Mouse (Mus musculus) thymus, adult 2 months (tissue): ENCODE measurements around the gene Fkbp9.

Experiments used
- CTCF ChIP-seq: fragments of 200-500 bp; IDR thresholded peaks from 2 replicates; pipeline ENCODE4 v1.5.1; 2012; ENCODE audit warnings: mild to moderate bottlenecking, control low read depth, low read length, moderate library complexity, borderline replicate concordance; ENCODE audit not compliant: control insufficient read depth, poor library complexity, insufficient read depth; ENCODE audit errors: extremely low read depth
- POLR2A ChIP-seq: fragments of 200-500 bp; IDR thresholded peaks from 2 replicates; pipeline ENCODE4 v1.6.1; 2012; ENCODE audit warnings: mild to moderate bottlenecking, low read length, control low read depth, moderate library complexity; ENCODE audit not compliant: control insufficient read depth, poor library complexity, insufficient read depth; ENCODE audit errors: extremely low read depth

GRCm38 (mm10) chr6:56923726-56924707 lies 92.2 kb downstream of the Fkbp9 start, which contains the start of the genes Nt5c3 and Vmn1r4:
- TF ChIP-seq CTCF (peak; percentile 58; the same call in 1 of the 2 replicates), POLR2A (peak; percentile 75)
